Mouse (Mus musculus) midbrain, embryonic 11.5 days (tissue): ENCODE data around the gene Ubap2l. TPM values are rescaled to one million over a fixed set of nuclear protein-coding genes. Genes with fewer than 3 reads are reported as not detected.
A peak's percentile ranks its signal among the peaks of the same experiment; 100 is the strongest.

Experiments
- ATAC-seq: fragments of 200-750 bp; cut with Nextera tagmentation; 2 replicates; pipeline ENCODE4 v1.8.0; 2017; ENCODE audit warnings: moderate TSS enrichment, moderate library complexity; ENCODE audit not compliant: low FRiP score
- DNase-seq: peaks from one replicate; pipeline ENCODE4 v3.0.0; 2015; ENCODE audit warnings: low spot score; ENCODE audit errors: missing footprints
- H3K27ac ChIP-seq: fragments of 300-500 bp; sonication (generic); 2 replicates; pipeline ENCODE4 v1.5.1; 2014; ENCODE audit warnings: low read depth, low read length
- H3K27me3 ChIP-seq: fragments of 300-500 bp; sonication (generic); 2 replicates; pipeline ENCODE4 v1.6.1; 2014; ENCODE audit warnings: mild to moderate bottlenecking, low read length, moderate library complexity, mixed read lengths; ENCODE audit not compliant: control insufficient read depth, insufficient read depth
- H3K36me3 ChIP-seq: fragments of 300-500 bp; sonication (generic); 2 replicates; pipeline ENCODE4 v1.6.1; 2014; ENCODE audit warnings: mild to moderate bottlenecking, low read length, moderate library complexity, mixed read lengths; ENCODE audit not compliant: control insufficient read depth, insufficient read depth
- H3K4me1 ChIP-seq: fragments of 300-500 bp; sonication (generic); 2 replicates; pipeline ENCODE4 v1.6.1; 2014; ENCODE audit warnings: low read length; ENCODE audit not compliant: control insufficient read depth, insufficient read depth
- H3K4me2 ChIP-seq: fragments of 300-500 bp; sonication (generic); 2 replicates; pipeline ENCODE4 v1.6.1; 2014; ENCODE audit warnings: mild to moderate bottlenecking, moderate library complexity
- H3K4me3 ChIP-seq: fragments of 300-500 bp; sonication (generic); 2 replicates; pipeline ENCODE4 v1.5.1; 2014; ENCODE audit warnings: low read depth, low read length
- H3K9ac ChIP-seq: fragments of 300-500 bp; sonication (generic); 2 replicates; pipeline ENCODE4 v1.6.1; 2014; ENCODE audit warnings: low read length
- H3K9me3 ChIP-seq: fragments of 300-500 bp; sonication (generic); 2 replicates; pipeline ENCODE4 v1.6.1; 2016; ENCODE audit warnings: low read length; ENCODE audit not compliant: control insufficient read depth
- WGBS: fragments of 180-500 bp; shearing (Covaris S2); extraction: QIAGEN DNeasy Blood & Tissue Kit; methylation state at CpG from one replicate; pipeline ENCODE4 v1.1.7; 2014; 5-methylcytosine and 5-hydroxymethylcytosine counted together
- polyA plus RNA-seq: library from polyadenylated mRNA; unstranded; fragments of >200 nt; fragmentation: Nextera tagmentation; extraction: Ambion mirVana; gene quantifications from 2 replicates; pipeline ENCODE4 v1.2.1, GENCODE M21; 2014

The Ubap2l gene
- polyA plus RNA-seq, 1 experiment from 2014 or later = 218 TPM

- WGBS = 97% methylated on average over 8 of the region's 8 CpGs
- ATAC-seq = no peak
- no peak overlapping the region for H3K9ac ChIP-seq
- DNase-seq = no peak
- H3K4me2 ChIP-seq = no peak overlapping the region
- H3K9me3 ChIP-seq = no peaks in the 10 kb centered on the region
- H3K4me1 ChIP-seq = peaks cover 30% of the 10 kb centered on the region
- no peaks in the 10 kb centered on the region for H3K27me3 ChIP-seq
- no peak overlapping the region for H3K4me3 ChIP-seq
- H3K27ac ChIP-seq = no peak overlapping the region
- no peaks in the 10 kb centered on the region for H3K36me3 ChIP-seq
Observed at GRCm38 (mm10) chr3:89965557-89965956, 86.9 kb downstream of the Ubap2l start.

- Histone ChIP-seq H3K9me3 (no peaks in the 10 kb centered on the region), H3K27ac (peak overlapping the region; percentile 77), H3K36me3 (no peaks in the 10 kb centered on the region), H3K4me1 (peaks cover 42% of the 10 kb centered on the region), H3K9ac (peak overlapping the region; percentile 89), H3K4me3 (peak overlapping the region; percentile 78), H3K4me2 (peak overlapping the region; percentile 79), H3K27me3 (no peaks in the 10 kb centered on the region)
- peak; percentile 94 for DNase-seq
- ATAC-seq = no peak
- 38% methylated on average over 22 of the region's 22 CpGs for WGBS
Observed at GRCm38 (mm10) chr3:89963926-89964739, 88.3 kb downstream of the Ubap2l start.

DNA sequence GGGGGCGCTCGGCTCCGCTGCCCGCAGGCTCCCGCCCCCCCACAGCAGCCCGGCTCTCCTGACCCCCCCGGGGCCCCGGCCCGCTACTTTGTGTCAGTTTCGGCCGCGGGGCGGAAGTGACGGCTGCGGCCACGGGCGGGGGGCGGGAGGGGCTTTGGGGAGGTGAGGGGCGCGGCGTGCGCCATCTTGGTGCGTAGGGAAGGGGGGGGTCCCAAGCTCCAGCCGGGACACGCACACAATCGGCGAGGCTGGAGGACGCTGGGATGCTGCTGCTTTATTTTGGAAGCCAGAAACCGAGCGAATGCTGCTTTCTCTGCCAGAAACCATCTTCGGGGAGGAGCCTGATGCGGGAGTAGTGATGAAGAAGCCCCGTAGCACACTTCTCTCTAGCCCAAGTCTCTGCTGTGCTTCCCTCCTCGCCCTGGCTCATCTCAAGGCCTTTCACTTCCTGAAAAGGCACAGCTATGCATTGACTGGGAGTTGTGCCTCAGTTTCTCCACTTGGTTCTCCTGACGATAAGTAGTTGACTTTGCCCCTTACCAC is 89.1 kb downstream of the Ubap2l start, which contains the start of gene Atp8b2:
Gene Atp8b2, minus strand, starts transcription at position 288 of the 543 bp plus-strand sequence.
- Histone ChIP-seq H3K4me2 (peak within 1 kb of the TSS; percentile 79), H3K9ac (peak within 1 kb of the TSS; percentile 89), H3K27me3 (no peaks in the 10 kb centered on the region), H3K4me3 (peak within 1 kb of the TSS; percentile 78), H3K9me3 (no peaks in the 10 kb centered on the region), H3K27ac (peak within 1 kb of the TSS; percentile 77), H3K4me1 (peaks cover 44% of the 10 kb centered on the region), H3K36me3 (no peaks in the 10 kb centered on the region)
- peak; percentile 97 for DNase-seq
- ATAC-seq = peak; percentile 72
- 1% methylated on average over 30 of the region's 35 CpGs for WGBS

DNA sequence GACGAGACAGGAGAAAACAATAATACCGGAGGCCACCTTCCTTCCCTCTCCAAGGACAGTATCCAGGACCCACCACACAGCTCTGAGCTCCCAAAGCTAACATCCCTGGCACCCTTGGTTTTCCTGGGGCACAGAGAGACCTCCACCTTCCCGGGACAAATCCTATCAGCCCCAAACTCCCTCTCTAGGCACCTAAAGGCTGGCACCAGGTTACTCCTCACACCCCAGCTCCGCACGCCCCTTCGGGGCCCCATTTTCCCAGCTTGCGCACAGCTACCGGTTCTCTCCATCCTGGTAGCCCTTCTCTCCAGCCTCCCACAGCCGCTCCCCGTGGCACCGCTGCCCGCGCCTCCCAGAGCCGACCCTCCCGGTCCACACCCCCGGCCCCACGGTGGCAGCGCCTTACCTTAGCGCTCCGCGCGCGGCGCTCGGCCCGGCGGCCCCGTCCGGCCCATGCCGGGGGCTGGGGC is 89.6 kb downstream of the Ubap2l start:
- Histone ChIP-seq H3K27me3 (no peaks in the 10 kb centered on the region), H3K27ac (peak overlapping the region; percentile 77), H3K4me2 (peak overlapping the region; percentile 79), H3K9ac (peak overlapping the region; percentile 89), H3K36me3 (no peaks in the 10 kb centered on the region; the same call in 1 of the 2 replicates), H3K4me3 (peak overlapping the region; percentile 78), H3K9me3 (no peaks in the 10 kb centered on the region), H3K4me1 (peaks cover 44% of the 10 kb centered on the region)
- peak; percentile 51 for ATAC-seq
- WGBS = under 1% methylated on average over 30 of the region's 30 CpGs
- DNase-seq = peak; percentile 95

DNA sequence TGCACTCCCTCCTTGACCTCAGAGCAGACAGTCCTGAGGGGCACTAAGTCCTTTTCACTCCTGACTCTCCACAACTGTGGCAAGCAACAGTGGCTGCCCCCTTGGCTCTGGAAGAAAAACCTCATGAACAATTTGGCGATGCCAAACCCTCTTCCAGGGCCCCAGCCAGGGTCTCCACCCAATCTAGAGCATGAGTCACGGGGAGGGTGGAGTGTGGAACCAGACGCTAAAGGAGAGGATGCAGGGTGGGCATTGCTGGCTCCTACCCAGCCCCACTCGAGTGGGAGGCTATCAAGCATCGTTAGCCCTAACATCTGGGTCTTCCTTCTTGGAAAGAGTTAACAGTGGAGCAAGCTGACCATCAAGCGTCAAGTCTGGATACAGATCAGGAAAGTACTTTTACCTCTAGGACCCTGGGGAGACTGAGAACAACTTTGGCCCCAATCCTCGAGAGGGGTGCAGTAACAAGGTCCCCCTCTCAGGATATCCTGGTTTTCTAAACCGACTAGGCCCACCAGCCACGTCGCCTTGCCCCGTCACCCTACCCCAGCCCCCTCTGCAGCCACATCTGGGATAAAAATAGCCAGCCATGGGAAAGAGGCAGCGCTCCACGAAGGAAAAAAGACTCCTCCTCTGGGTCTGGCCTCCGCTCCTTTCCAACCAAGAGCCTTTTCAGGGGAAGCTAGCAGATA is 90.2 kb downstream of the Ubap2l start:
- peaks cover 44% of the 10 kb centered on the region for H3K4me1 ChIP-seq
- peak; percentile 87 for DNase-seq
- 14% methylated on average over 14 of the region's 14 CpGs for WGBS

DNA sequence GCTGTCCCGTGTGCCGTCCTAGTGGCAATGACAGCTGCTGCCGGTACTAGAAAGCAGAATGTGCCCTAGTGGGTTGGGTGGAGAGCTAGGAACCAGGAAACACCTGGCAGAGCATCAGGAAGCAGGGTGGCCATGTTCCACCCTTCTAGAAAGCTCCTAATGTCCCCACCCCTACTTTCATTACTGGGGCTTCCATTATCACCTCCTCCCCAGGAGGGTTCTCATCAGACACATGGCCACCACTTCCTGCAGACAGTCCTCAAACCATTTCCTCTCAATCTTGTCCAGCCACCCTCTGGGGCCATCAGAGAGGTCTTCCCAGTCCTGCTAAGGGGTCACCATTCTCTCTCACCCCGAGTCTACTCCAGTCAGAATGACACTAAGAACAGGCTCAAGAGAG is 91.0 kb downstream of the Ubap2l start:
- Histone ChIP-seq H3K9me3 (no peaks in the 10 kb centered on the region), H3K4me2 (peak overlapping the region; percentile 79), H3K9ac (peak overlapping the region; percentile 89; the same call in 1 of the 2 replicates), H3K27ac (no peak overlapping the region), H3K4me3 (peak overlapping the region; percentile 78), H3K4me1 (peaks cover 44% of the 10 kb centered on the region), H3K27me3 (no peaks in the 10 kb centered on the region), H3K36me3 (no peaks in the 10 kb centered on the region; the same call in 1 of the 2 replicates)
- DNase-seq (no peak), ATAC-seq (no peak)
- WGBS = 61% methylated on average over 4 of the region's 4 CpGs

More for the DNA sequence above, 90.2 kb downstream of the Ubap2l start:
- Histone ChIP-seq H3K27ac (peak overlapping the region; percentile 77), H3K36me3 (no peaks in the 10 kb centered on the region; the same call in 1 of the 2 replicates), H3K9ac (peak overlapping the region; percentile 89), H3K4me3 (peak overlapping the region; percentile 78), H3K4me2 (peak overlapping the region; percentile 79), H3K27me3 (no peaks in the 10 kb centered on the region), H3K9me3 (no peaks in the 10 kb centered on the region)
- no peak for ATAC-seq

DNA sequence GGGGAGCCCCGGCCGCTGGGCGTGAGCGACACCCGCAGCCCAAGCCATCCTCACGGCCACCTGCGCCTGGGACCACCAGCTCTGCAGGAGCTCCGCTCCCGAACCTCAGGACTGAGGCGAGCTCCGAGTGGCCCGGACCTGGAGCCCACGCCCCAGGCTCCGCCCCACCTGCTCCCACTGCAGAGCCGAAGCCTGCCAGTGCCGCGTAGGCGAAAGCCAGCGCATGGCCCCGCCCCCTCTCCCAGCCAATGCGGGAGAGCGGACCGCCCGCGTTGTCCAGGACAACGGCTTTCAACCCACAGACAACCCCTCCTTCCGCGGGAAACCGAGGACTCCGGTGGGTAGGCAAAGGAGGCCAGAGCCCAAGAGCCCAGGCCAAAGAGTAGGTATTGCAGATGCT is 92.0 kb downstream of the Ubap2l start:
- H3K9me3 ChIP-seq = no peaks in the 10 kb centered on the region
- WGBS = under 1% methylated on average over 29 of the region's 30 CpGs
- peak; percentile 98 for DNase-seq
- peaks cover 5% of the 10 kb centered on the region; the same call in 1 of the 2 replicates for H3K36me3 ChIP-seq
- H3K9ac ChIP-seq = peak overlapping the region; percentile 63
- no peaks in the 10 kb centered on the region for H3K27me3 ChIP-seq
- peak overlapping the region; percentile 78 for H3K4me3 ChIP-seq
- H3K4me1 ChIP-seq = peaks cover 44% of the 10 kb centered on the region
- 0 out of 2 replicates have a peak overlapping the region, but pooled peaks have one; percentile 45 for H3K27ac ChIP-seq
- ATAC-seq = peak; percentile 90
- H3K4me2 ChIP-seq = peak overlapping the region; percentile 79

GRCm38 (mm10) chr3:89959435-89959834 is 93.0 kb downstream of the Ubap2l start:
- peaks cover 7% of the 10 kb centered on the region; the same call in 1 of the 2 replicates for H3K36me3 ChIP-seq
- no peaks in the 10 kb centered on the region for H3K9me3 ChIP-seq
- peak overlapping the region; percentile 24 for H3K9ac ChIP-seq
- H3K4me1 ChIP-seq = peaks cover 37% of the 10 kb centered on the region
- H3K27ac ChIP-seq = no peak overlapping the region
- no peak overlapping the region for H3K4me3 ChIP-seq
- H3K4me2 ChIP-seq = peak overlapping the region; percentile 79; the same call in 1 of the 2 replicates
- whole genome bisulfite sequencing = 76% methylated on average over 4 of the region's 4 CpGs
- no peak for ATAC-seq
- no peaks in the 10 kb centered on the region for H3K27me3 ChIP-seq
- DNase-seq = no peak
